Mouse (Mus musculus) intestine, postnatal 0 days (tissue): ENCODE data around the gene Vmn2r61. TPM values are rescaled to one million over a fixed set of nuclear protein-coding genes. Genes with fewer than 3 reads are reported as not detected.

Experiments
- ATAC-seq: fragments of 200-750 bp; cut with Nextera tagmentation; 2 replicates; pipeline ENCODE4 v1.8.0; 2017; ENCODE audit warnings: mild to moderate bottlenecking, moderate TSS enrichment, moderate library complexity
- H3K27ac ChIP-seq: fragments of 300-500 bp; sonication (generic); 2 replicates; pipeline ENCODE4 v1.5.1; 2014; ENCODE audit warnings: mild to moderate bottlenecking, low read depth, low read length, moderate library complexity
- H3K27me3 ChIP-seq: fragments of 300-500 bp; sonication (generic); replicated peaks from 2 replicates; pipeline ENCODE4 v1.6.1; 2014; ENCODE audit warnings: low read length, mixed read lengths; ENCODE audit not compliant: control insufficient read depth, insufficient read depth
- H3K36me3 ChIP-seq: fragments of 300-500 bp; sonication (generic); 2 replicates; pipeline ENCODE4 v1.6.1; 2014; ENCODE audit warnings: mild to moderate bottlenecking, moderate library complexity; ENCODE audit not compliant: control insufficient read depth, insufficient read depth
- H3K4me1 ChIP-seq: fragments of 300-500 bp; sonication (generic); replicated peaks from 2 replicates; pipeline ENCODE4 v1.6.1; 2014; ENCODE audit warnings: antibody characterized with exemption, low read length, mixed read lengths; ENCODE audit not compliant: control insufficient read depth, insufficient read depth
- H3K4me2 ChIP-seq: fragments of 300-500 bp; sonication (generic); replicated peaks from 2 replicates; pipeline ENCODE4 v1.6.1; 2014; ENCODE audit warnings: low read depth, mild to moderate bottlenecking, moderate library complexity
- H3K4me3 ChIP-seq: fragments of 300-500 bp; sonication (generic); 2 replicates; pipeline ENCODE4 v1.5.1; 2014; ENCODE audit warnings: low read depth, low read length
- H3K9ac ChIP-seq: fragments of 300-500 bp; sonication (generic); 2 replicates; pipeline ENCODE4 v1.6.1; 2014; ENCODE audit warnings: mild to moderate bottlenecking, low read depth, low read length
- H3K9me3 ChIP-seq: fragments of 300-500 bp; sonication (generic); 2 replicates; pipeline ENCODE4 v1.6.1; 2016; ENCODE audit warnings: mixed run types; ENCODE audit not compliant: control insufficient read depth
- CTCF ChIP-seq: sonication (generic); IDR thresholded peaks from 2 replicates; pipeline ENCODE4 v1.5.1; 2016; ENCODE audit warnings: low read depth, mild to moderate bottlenecking, control low read depth, antibody characterized with exemption, moderate library complexity
- WGBS: fragments of 180-500 bp; shearing (Covaris S2); extraction: QIAGEN DNeasy Blood & Tissue Kit; methylation state at CpG from one replicate; pipeline ENCODE4 v1.1.7; 2014; 5-methylcytosine and 5-hydroxymethylcytosine counted together
- polyA plus RNA-seq: library from polyadenylated mRNA; unstranded; fragments of >200 nt; fragmentation: Nextera tagmentation; extraction: Ambion mirVana; gene quantifications from 2 replicates; pipeline ENCODE4 v1.2.1, GENCODE M21; 2015

Vmn2r61 gene
- polyA plus RNA-seq, result not detected in 2 replicates

DNA sequence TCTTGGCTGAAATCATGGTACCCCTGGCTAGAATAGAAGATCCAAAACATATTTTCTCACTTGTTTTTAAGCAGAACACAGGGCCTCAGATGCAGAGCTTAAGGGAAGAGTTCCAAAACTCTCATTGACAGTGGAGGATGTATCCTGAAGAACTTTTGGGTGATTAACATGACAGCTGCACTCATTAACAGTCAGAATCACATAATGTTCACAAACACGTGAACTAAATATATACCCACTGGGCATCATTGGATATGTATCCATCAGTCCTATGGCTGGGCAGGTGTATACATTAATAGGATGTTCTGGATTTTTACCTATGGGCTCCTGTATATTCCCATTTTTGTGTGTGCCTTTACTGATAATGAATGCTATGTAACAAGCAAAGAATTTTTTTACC, at the start of gene Vmn2r61:
Gene Vmn2r61, plus strand, starts transcription at position 301 of the 400 bp plus-strand sequence.
- no peak for ATAC-seq
- TF ChIP-seq CTCF, result no peak
- H3K9ac ChIP-seq, result no peak within 1 kb of the TSS
- no peak within 1 kb of the TSS for H3K27ac ChIP-seq
- no peaks in the 10 kb centered on the region for H3K27me3 ChIP-seq
- no peak within 1 kb of the TSS for H3K4me2 ChIP-seq
- H3K4me1 ChIP-seq, result no peaks in the 10 kb centered on the region
- H3K4me3 ChIP-seq, result no peak within 1 kb of the TSS
- WGBS, result 80% methylated on average over 1 of the region's 1 CpGs
- no peaks in the 10 kb centered on the region for H3K36me3 ChIP-seq
- H3K9me3 ChIP-seq, result 0 out of 2 replicates have a peak, but pooled peaks cover 5% of the 10 kb centered on the region

Other genes starting within 250 kb of the Vmn2r61 start
- not detected in 2 replicates for gene Vmn2r59, start 201.0 kb upstream of the Vmn2r61 start, polyA plus RNA-seq
- not detected in 2 replicates for gene Vmn2r60, start 152.3 kb upstream of the Vmn2r61 start, polyA plus RNA-seq
- gene 4933421I07Rik, start 188.1 kb downstream of the Vmn2r61 start, polyA plus RNA-seq, result not detected in 2 replicates
- 1.8 and 2.4 TPM in 2 replicates for gene Zfp141, start 245.7 kb downstream of the Vmn2r61 start, polyA plus RNA-seq